Mouse (Mus musculus) left cerebral cortex, adult 8-10 months (tissue): ENCODE measurements around the gene Hacl1. TPM values are rescaled to one million over a fixed set of nuclear protein-coding genes. Genes with fewer than 3 reads are reported as not detected.

Experiments
- DNase-seq, 2 experiments: peaks; one replicate each; pipeline ENCODE4 v3.0.0; 2022; ENCODE audit warnings: low spot score in 2 of 2
- total RNA-seq, 4 experiments: library from RNA; stranded (reverse); gene quantifications; 2 replicates each; pipeline ENCODE4 v1.2.4; 2022

The Hacl1 gene
- total RNA-seq, 4 experiments from 2014 or later: 6.4 to 10.4 (median 9.8) TPM

- DNase-seq: peak in 1 of 2 experiments; percentile 15
Observed at GRCm38 (mm10) chr14:31662555-31663211, 21.6 kb upstream of the Hacl1 start.

DNA sequence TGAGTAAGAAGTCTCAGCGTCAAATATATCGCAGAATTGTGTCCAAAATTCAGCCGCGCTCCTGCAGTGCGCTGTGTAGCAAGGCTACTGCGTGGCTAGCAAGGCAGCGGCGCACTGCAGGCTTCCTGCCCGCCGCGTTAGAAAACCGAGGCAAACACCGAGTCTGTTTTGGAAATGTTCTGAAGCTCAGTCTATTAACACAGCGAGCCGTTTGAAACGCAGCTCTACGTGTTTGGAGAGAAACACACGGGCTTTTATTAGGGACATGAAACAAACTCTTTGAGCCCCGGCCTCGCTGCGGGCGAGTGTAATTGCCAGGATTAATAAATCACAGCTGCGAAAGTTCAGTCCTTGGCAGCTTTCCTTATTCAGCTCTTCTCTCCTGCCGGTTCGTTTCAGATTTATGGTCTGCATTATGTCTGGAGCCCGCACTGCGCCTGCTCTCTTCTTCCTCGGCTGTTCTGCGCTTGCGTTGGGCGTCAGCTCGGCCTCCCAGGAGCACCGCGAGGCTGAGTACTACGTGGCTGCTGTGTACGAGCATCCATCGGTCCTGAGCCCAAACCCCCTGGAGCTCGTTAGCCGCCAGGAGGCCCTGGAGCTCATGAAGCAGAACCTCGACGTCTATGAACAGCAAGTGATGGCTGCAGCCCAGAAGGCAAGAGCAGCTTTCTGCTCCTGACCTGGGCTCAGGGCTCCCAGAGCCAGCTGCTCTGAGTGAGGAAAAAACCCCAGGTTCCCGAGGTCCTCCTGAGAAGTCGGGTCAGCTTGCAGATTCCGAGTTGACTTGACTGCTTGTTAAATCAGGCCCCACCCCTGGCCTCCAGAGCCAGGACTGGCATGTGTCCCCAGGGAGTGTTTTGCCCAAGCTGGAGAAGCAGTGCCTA, 20.8 kb upstream of the Hacl1 start:
- DNase-seq: peak; percentile 83 to 90

GRCm38 (mm10) chr14:31660312-31661093, 19.4 kb upstream of the Hacl1 start:
- peak in 1 of 2 experiments; percentile 53 for DNase-seq

GRCm38 (mm10) chr14:31659501-31660181, 18.6 kb upstream of the Hacl1 start:
- peak; percentile 25 to 47 for DNase-seq

DNA sequence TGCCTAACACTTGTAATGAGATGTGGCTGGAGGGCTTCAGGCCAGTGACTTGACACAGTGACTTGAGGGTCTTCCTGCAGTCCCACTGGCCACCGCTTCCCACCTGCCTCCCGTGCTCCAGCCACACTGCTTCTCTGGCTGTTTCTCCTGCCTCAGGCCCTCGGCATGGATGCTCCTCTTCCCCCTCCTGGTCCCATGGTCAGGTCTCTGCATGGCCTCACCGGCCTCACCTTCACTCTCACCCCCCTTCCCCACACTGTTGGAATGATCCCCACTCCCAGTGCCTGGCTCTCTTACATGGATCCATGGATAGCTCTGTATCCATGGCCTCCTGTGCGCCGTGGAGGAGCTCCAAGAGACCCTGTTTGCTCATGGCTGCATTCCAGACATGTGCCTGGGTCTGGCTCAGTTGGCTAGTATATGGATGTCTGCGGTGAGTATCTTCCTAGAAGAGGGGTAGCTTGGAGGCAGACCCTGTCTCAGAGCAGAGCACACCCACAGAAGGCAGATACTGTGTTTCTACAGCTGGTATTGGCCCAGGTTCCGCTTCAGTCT, 17.1 kb upstream of the Hacl1 start:
- DNase-seq: no peak

DNA sequence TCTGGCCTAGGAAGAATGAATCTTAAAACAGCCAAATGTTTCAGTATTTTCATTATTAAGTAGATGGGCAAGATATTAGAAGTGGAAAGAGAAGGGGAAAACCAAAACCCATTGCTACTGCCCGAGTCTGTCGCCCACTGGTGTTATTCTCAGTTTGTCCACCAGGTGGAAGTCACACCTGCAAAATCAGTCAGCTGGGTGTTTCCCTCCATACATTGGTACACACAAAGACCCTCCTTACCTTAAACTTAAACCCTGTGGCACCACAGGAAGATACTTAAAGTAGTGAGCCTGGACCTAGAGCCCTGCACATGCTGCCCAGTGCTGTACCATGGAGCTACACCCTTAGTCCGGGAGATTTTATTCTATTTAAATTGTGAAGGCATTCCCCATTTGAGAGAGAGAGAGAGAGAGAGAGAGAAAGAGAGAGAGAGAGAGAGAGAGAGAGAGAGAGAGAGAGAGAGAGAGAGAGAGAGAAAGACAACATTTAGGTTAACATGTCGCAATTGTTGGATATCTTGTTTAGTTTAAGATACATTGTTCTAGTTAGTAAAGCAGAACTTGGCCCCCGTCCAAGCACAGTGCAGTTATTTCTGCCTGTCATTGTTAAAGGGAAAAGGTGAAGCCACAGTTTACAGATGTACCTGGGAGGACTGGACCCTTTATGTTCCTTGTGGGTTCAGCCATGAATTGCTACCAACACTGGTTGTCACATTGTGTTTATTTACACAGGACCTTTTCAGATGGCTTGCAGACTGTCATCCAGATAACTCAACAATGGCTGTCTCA, 16.0 kb upstream of the Hacl1 start:
- peak in 1 of 2 experiments; percentile 65 for DNase-seq

- DNase-seq: no peak
Observed at GRCm38 (mm10) chr14:31656386-31656785, 15.3 kb upstream of the Hacl1 start.

- DNase-seq: no peak
Observed at GRCm38 (mm10) chr14:31655406-31655805, 14.3 kb upstream of the Hacl1 start.

DNA sequence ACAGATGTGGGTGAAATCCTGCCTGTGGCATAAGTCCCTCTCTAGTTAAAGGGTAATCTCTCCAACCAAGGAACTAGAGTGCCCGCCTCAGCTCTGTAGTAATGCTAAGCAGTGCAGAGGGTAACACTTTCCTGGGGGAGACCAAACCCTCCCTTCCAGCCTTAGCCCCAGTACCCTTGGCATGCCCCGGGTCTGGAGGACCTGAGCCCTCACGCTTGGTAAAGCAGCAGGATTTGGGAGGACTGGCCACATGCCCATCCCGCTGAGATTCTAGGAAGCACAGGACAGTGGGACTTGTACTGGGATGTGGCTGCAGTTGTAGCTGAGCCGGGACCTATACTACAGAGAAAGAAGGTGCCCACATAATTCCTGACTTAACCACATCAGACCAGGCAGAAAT, 13.7 kb upstream of the Hacl1 start:
- no peak for DNase-seq

DNA sequence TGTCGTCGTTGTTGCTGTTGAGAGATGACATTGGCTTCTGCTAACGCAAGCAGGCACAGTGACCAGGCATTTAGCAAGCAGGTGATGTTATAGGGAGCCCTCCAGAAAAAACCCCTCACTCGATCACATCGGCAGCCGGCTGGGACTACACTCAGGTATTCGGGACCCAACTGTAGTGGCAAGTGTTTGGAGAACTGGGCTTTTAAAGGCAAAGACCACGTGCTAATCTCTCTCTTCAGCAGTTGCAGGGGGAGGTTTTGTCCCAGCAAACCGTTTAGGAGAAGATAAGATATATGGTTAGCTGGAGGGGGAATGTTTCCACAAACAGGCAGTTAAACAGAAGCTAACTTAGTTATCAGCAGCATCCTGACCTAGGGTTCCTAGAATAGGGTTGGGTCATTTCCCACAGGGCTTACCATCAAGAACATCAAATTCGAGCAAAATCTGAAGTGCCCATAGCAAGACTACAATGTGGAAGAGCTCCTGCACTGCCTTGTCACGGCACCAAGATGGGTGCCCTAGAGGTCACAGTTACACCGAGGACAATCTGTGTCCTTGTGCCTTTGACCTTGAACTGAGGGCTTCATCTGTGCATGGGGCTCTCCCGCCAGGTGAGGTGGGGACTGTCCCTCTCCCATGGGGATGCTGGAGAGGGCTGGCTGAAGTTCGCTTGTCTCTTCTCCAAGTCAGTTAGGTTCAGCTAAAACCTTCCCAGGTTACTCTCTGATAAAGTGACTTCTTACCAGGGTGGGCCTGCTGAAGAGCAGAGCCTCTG, 12.2 kb upstream of the Hacl1 start:
- no peak for DNase-seq

DNA sequence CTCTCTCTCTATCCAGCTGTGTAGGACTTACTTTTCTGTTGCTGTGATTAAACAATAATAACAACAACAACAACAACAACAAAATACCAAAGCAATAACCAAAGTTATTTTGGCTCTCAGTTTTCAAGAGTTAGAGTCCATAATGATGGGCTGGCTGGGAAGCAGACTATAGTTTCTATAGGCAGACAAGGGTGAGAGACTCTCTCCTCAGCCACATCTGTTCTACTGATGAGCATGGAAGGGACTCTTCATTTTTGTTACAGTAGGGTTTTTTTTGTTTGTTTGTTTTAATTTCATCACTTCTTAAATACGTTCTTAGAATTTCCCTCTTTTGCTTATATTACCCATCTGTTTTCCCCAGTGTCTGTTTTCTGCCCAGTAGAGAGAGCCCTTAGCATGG, 11.5 kb upstream of the Hacl1 start:
- no peak for DNase-seq

DNA sequence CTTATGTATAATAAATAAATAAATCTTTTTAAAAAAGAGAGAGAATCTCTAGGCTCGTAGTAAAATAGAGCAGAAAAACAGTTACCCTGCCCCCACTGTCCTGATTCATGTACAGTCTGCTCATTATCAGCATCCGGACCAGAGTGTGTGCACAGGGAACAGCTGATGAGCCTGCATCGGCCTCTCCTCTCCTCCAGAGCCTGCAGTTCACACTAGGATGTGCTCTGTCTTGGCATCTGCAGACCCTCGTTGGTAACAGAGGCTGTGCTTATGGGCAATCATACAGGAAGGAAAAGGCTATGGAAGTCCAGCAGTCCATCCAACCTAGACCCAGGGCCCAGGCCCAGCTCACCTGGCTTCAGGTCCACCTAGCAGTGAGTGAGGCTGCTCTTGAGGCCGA, 11.0 kb upstream of the Hacl1 start:
- DNase-seq: no peak

GRCm38 (mm10) chr14:31651206-31651605, 10.1 kb upstream of the Hacl1 start:
- DNase-seq: no peak

DNA sequence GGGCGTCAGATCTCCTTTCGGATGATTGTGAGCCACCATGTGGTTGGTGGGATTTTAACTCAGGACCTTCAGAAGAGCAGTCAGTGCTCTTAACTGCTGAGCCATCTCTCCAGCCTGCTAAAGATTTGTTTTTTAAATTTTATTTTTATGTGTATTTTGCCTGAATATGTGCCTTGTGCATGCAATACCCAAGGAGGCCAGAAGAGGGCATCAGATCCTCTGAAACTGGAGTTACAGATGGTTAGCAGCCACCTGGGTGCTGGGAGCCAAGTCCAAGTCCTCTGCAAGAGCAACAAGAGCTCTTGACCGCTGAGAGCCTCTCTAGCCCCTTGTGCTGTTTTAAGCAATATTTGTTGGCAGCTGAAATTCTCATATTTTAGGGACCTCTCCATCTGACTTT, 9.3 kb upstream of the Hacl1 start:
- no peak for DNase-seq

- DNase-seq: no peak
Observed at GRCm38 (mm10) chr14:31647991-31648390, 6.9 kb upstream of the Hacl1 start.

DNA sequence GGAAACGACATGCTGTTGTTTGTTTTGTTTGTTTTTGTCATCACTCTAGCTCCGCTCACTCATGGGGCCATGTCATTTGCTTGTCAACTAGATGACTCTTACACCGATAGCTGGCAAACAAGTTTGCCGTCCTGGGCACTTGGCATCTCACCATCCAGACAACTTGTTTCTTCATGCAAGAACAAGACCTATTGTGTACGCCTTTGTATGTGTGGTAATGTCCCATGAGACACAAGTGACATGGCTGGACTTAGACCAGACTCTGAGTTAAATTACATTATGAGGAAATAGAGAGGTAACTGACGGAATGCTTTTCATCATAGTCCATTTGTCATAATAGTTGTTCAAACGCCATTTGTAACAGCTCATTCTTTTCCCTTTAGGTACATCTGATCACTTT, 4.8 kb upstream of the Hacl1 start:
- no peak for DNase-seq

GRCm38 (mm10) chr14:31644931-31645547, 4.0 kb upstream of the Hacl1 start:
- DNase-seq: no peak

GRCm38 (mm10) chr14:31644183-31644830, 3.2 kb upstream of the Hacl1 start:
- DNase-seq: no peak
